Mouse (Mus musculus) right cerebral cortex, adult 18-20 months (tissue): ENCODE results near the gene Apba3.
"Not testable (repeated sequence)": the region's sequence is repeated elsewhere in the genome, so short reads cannot be mapped to it uniquely, and the experiment has no call there.

Source experiments
- DNase-seq: peaks from one replicate; pipeline ENCODE4 v3.0.0; 2022; ENCODE audit warnings: mixed read lengths

The Apba3 gene

GRCm38 (mm10) chr10:81266211-81267105 lies at the start of gene Apba3, which contains the start of gene Mrpl54:
Gene Apba3, plus strand, starts transcription at chr10:81266960.
Gene Mrpl54, minus strand, starts transcription at chr10:81266934.
- peak; percentile 95 for DNase-seq

DNA sequence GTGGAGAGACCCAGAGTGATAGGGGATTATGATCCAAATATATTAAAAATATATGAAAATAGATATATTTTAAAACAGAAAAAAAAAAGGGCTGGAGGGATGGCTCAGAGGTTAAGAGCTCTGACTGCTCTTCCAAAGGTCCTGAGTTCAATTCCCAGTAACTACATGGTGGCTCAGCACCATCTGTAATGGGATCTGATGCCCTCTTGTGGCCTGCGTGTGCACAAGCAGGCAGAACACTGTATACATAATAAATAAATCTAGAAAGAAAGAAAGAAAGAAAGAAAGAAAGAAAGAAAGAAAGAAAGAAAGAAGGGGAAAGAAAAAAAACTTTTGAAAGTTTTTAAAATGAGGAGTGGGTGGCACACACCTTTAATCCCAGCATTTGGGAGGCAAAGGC lies 49.5 kb upstream of the Apba3 start:
- DNase-seq = not testable (repeated sequence)

- no peak for DNase-seq
Measured at GRCm38 (mm10) chr10:81217964-81218363, 48.8 kb upstream of the Apba3 start.

- no peak for DNase-seq
Measured at GRCm38 (mm10) chr10:81221402-81222015, 45.3 kb upstream of the Apba3 start.

DNA sequence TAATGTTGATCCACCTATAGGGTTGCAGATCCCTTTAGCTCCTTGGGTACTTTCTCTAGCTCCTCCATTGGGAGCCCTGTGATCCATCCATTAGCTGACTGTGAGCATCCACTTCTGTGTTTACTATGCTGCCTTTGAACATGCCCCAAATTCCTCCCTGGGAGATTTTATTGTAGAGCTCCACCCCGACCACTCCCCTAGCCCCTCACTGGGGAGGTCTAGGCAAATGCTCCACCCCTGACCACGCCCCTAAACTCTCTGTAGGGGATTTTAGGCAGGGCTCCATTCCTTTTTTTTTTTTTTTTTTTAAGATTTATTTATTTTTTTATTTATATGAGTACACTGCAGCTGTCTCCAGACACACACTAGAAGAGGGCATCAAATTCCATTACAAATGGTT lies 43.0 kb upstream of the Apba3 start:
- DNase-seq = not testable (repeated sequence)

- DNase-seq = peak; percentile 54
Measured at GRCm38 (mm10) chr10:81229735-81230437, 36.9 kb upstream of the Apba3 start.

GRCm38 (mm10) chr10:81230438-81231332 lies 36.1 kb upstream of the Apba3 start, which contains the start of gene Atcay:
Gene Atcay, minus strand, starts transcription at chr10:81230833.
- DNase-seq = peak; percentile 91

- DNase-seq = no peak
Measured at GRCm38 (mm10) chr10:81231436-81231835, 35.3 kb upstream of the Apba3 start.

DNA sequence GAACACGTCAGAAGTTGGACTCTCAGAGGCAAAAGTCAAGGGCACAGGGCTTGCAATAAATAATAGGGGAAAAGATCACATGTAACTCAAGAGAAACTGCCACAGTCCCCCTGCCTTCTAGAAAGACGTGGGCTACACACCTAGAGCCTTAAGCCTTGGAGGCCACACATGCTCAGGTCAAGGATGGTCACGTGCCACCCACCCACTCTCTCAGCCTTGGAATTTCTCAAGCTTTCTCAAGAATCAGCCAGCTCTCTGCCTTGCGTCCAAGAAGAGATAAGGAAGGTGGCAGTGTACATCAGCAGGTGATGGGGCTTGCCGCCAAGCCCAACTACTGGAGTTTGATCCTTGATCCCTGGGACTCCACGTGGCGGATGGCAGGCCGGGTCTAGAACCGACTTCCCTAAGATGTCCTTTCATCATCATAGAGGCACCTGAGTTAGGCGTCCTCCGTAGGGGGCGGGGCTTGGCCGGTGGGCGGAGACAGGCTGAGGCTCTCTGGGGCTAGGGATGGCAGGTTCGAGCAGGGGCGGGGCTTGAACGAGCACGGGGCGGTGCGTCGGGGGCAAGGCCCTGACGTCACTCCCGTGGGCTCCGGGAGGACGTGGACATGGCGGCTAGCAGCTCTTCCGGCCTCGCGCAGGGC lies 34.1 kb upstream of the Apba3 start, which contains the start of gene Zfr2:
Gene Zfr2 (plus strand): TSS at position 576 of the 646 bp plus-strand sequence.
- peak; percentile 97 for DNase-seq

DNA sequence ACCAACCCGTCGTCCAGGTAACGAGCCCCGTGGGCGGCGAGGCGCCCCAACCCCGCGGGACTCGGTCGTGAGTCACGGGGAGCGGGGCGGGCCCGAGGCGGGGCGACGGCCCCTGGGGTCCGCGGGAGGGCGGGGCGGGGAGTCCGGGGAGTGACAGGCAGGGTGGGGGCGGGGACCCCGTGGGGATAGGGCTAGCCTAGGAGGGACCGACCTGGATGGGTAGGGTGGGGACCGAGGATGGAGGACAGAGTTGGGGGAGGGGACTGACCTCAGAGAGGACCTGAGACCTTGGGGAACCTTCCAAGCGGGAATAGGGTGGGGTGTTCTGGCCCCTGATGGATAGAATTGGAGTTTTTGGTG lies 33.6 kb upstream of the Apba3 start:
- DNase-seq = no peak

DNA sequence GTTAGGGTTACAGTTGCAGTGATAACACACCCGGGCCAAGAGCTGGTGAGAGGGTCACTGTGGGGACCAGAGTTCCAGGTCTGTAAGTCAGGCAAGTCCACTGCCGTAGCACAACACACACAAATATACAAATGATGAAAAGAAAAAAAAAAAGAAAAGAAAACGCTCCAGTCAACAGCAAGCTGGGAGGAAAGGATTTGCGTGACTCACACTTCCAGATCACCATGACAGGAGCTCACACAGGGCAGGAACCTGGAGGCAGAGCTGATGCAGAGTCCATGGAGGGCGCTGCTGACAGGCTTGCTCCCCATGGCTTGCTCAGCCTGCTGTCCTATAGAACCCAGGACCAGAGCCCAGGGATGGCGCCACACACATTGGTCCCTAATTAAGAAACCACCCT lies 32.6 kb upstream of the Apba3 start:
- no peak for DNase-seq

- DNase-seq = no peak
Measured at GRCm38 (mm10) chr10:81236471-81237268, 30.1 kb upstream of the Apba3 start.

DNA sequence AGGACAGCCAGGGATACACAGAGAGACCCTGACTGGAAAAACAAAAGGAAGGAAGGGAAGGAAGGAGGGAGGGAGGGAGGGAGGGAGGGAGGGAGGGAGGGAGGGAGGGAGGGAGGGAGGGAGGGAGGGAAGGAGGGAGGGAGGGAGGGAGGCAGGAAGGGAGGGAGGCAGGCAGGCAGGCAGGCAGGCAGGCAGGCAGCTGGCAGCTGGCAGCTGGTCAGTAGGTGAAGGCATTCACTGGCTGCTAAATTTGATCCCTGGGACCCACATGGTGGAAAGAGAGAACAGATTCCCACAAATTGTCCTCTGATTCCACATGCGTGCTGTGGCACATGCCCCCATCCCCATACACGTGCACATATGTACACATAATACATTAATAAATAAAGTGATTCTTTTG lies 28.1 kb upstream of the Apba3 start:
- DNase-seq = no peak

DNA sequence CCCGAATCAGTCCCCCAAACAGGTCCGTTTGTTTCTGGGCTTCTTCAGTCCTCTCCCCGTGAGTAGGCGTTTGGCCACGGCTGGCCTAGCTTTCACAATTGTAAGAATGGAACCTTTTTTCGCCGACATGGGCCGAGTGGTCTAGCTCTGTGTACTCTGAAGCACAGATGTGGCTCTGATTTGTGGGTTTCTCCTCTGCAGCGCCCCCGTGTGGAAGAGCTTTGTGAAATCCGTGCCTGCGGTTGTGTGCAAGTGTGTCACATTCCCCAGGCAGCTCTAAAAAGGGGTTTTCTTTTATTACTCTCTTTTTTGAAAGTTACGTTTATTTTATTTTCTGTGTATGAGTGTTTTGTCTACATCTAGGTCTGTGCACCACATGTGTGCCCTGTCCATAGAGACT lies 25.9 kb upstream of the Apba3 start:
- no peak for DNase-seq

GRCm38 (mm10) chr10:81242021-81242420 lies 24.7 kb upstream of the Apba3 start:
- no peak for DNase-seq

- DNase-seq = no peak
Measured at GRCm38 (mm10) chr10:81244146-81244545, 22.6 kb upstream of the Apba3 start.

DNA sequence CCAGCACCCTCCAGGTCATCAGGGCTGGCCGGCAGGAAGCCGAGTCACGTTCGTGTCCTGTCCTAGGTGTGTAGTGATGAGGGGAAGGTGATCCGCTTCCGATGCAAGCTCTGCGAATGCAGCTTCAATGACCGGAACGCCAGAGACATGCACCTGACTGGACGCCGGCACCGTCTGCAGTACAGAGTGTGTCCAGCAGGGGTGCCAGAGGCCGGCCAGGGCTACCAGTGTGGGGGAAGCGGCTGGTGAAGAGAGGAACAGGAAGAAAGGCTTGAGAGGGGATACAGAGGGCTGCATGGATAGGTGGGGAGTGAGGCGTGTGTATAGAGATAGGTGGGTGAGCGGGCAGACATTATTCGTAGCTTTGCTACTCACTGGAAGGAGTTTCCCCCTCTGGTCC lies 22.2 kb upstream of the Apba3 start:
- peak; percentile 70 for DNase-seq

DNA sequence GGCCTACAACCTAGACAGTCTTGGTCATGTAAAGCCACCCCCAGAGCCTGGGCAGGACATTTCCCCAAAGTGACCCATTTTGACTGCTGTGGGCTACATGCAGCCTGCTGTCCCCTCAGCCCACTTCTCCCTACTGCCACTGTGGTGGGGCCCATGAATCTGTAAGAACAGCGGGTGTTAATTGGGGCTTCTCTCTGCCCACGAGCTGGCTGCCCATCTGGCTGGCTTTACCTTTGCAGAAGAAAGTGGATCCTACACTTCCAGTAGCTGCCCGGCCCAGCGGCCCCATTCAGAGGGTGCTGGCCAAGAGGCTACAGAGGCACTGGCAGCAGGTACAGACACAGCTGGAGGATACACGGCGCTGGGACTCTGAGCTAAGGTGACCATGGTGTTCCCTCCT lies 21.6 kb upstream of the Apba3 start:
- no peak for DNase-seq

- DNase-seq = no peak
Measured at GRCm38 (mm10) chr10:81247804-81248203, 19.0 kb upstream of the Apba3 start.

GRCm38 (mm10) chr10:81249442-81249841 lies 17.3 kb upstream of the Apba3 start:
- DNase-seq = no peak
